Mouse (Mus musculus): ENCODE data around the gene Prkab1. TPM values are rescaled to one million over a fixed set of nuclear protein-coding genes. Genes with fewer than 3 reads are reported as not detected.

Prkab1 gene
- polyA plus RNA-seq, 1 experiment from 2014 or later: 60.1 TPM

- peak; percentile 10 for DNase-seq (ENCODE audit: low spot score)
These were observed 5.5 kb downstream of the Prkab1 start for GRCm38 (mm10) chr5:116018784-116019183.

DNA sequence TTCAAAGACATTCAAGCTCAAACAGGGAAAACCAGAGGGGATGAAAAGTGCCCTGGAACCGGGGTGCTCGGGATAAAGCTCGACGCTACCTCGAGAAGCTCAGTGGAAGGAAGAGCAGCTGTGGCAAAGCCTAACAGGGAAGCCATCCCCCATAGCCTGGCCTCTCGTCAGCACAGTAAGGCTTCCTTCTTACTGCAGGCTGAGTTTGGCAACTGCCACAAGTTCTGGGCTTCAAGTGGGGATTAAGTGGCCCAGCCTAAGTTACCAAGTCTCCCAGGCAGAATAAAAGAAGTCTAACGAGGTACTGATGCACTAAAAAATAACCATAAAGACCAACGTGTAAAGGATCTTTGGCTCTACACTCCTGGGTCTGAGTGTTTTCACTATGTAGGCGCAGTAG is 6.1 kb downstream of the Prkab1 start:
- DNase-seq (ENCODE audit: low spot score): no peak

GRCm38 (mm10) chr5:116017391-116017790 is 6.9 kb downstream of the Prkab1 start:
- no peak for DNase-seq (ENCODE audit: low spot score)

DNA sequence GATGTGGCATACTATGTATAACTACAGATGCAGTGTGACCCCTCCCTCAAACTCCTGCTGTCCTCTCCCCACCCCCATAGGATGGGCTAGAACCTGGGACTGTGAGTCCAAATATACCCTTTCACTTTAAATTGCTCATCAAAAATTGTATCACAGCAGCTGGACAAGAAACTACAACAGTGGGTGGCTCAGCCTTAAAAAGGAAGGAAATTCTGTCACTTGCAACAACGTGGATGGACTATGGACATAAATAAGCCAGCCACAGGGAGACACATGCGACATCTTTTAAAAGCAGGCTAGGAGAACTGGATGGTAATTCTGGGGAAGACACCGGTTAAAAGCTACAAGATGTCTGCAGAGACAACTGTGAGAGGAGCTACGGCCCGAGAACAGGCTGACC is 7.8 kb downstream of the Prkab1 start:
- DNase-seq (ENCODE audit: low spot score): no peak

GRCm38 (mm10) chr5:116014237-116014636 is 10.1 kb downstream of the Prkab1 start:
- no peak for DNase-seq (ENCODE audit: low spot score)

- no peak for DNase-seq (ENCODE audit: low spot score)
These were observed 10.5 kb downstream of the Prkab1 start for GRCm38 (mm10) chr5:116013821-116014220.

DNA sequence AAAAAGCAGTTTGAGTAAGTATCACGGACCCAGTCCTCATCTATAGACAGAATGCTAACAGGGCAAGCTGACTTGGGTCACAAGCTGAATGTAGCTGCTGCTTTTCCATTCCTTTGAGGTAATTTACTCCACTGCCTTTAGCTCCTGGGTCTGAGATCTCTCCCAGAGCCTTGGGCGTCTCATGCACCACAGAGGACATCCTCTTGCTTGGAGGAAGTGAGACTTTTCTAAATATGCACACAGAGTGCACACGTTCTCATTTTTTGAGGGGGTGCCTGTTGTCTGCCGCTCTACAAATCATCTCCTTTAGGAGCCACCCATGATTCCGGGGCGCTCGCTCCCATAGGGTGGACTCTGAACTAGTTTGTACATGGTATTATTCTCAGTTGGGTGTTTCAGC is 11.8 kb downstream of the Prkab1 start:
- no peak for DNase-seq (ENCODE audit: low spot score)

DNA sequence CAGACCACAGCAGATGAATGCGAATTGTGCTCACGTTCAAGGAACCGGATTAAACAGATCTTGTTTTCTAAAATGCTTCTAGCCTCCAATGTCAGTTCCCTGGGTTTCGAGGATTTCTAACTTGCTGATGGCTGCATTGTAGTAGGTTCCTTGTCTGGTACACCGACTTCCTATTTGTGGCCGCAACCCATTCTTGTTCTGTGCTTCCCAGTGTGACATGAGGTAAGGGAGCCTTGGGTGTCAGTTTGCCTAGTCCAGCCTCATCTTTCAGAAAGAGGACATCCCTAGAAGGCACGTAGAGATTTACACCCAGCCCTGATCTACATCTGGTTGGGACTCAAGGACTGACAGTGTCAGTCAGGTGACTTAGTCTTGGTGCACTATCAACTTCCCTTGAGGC is 12.6 kb downstream of the Prkab1 start:
- no peak for DNase-seq (ENCODE audit: low spot score)

GRCm38 (mm10) chr5:116009884-116010627 is 14.3 kb downstream of the Prkab1 start:
- no peak for DNase-seq (ENCODE audit: low spot score)

GRCm38 (mm10) chr5:116009091-116009851 is 15.0 kb downstream of the Prkab1 start:
- DNase-seq (ENCODE audit: low spot score): no peak

- no peak for DNase-seq (ENCODE audit: low spot score)
These were observed 16.6 kb downstream of the Prkab1 start for GRCm38 (mm10) chr5:116007723-116008122.

DNA sequence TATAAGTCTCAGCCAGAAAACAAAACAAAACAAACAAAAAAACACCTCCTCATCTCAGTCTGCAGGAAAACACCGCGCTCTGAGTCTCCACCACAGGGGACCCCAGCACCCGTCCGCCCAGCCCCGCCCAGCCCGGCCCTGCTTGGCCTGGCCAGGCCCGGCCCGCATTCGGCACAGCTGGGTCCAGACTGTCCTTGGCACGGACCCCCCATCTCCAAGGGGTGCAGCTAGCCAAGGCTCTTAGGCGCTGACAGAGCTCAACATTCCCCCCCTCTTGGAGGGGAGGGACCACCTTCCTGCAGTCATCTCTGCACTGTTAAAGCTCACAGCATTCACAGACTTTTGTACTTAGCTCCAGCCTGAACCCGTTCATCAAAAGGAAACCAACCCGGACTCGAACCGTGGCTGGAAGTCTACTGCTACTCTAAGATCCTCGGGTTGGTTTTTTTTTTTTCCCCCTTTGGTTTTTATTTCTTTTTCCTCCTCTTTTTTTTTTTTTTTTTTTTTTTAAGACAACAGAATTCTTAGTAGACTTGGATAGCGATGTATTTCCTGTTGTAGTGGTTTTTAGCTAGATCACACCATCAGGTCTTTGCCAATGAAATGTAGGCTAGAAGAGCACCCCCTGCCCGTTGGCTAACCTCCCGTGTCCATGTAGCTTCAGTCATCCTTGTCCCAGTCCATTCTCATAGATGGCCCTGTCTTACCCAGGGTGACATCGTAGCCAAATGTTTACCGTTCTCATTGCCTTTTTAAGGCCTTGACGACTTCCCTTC is 17.8 kb downstream of the Prkab1 start:
- no peak for DNase-seq (ENCODE audit: low spot score)

GRCm38 (mm10) chr5:116004271-116004670 is 20.0 kb downstream of the Prkab1 start:
- DNase-seq (ENCODE audit: low spot score): no peak

DNA sequence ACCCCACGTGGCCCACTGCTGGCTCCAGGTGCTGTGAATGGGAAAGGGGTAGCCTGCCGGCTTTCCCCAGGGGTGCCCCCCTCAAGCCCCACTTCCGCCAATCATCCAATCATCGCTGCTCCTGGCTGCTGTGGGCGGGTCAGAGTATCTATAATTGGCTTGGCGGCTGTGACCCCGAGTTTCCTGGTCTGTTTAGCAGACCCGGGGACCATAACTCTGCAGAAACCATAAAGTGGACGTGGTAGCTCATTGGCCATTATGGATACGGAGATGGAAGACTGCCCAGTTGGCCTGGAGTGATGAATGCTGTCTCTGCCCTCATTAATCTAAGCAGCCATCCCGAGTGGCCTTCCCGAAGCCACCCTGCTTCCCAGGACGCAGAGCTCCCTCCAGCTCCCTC is 20.5 kb downstream of the Prkab1 start:
- no peak for DNase-seq (ENCODE audit: low spot score)

DNA sequence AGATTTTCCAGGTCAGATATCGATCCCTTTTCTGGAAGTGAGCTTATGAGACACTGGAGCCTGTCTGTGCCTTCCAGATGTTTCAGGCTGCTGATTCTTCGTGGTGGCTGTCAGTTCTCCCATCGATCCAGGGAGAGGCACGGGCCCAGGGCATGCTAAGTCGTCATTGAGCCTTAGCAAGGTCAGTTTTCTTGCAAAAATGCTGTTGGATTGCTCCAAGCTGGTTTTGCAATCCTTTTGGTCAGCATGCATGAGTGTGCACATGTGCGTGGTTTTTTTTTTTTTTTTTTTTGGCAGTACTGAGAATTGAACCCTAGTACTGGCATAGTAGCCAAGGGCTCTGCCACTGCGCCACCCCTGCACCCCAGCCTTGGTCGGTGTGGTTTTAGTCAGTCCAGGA is 21.2 kb downstream of the Prkab1 start:
- no peak for DNase-seq (ENCODE audit: low spot score)

DNA sequence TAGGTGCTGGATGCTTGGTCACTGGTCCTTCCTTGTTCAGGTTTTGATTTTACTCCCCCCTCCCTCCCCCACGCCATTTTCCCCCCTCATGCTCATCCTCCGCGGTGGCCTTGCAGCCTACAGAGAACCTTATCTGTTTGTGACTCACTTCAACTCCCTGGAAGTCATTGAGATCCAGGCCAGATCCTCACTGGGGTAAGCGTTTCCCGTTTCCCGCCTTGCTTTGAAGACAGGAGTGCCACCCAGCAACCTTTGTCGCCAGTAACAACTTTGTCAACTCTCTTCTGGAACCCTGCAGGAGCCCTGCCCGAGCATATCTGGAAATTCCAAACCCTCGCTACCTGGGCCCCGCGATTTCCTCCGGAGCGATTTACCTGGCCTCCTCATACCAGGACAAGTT is 26.9 kb downstream of the Prkab1 start:
- no peak for DNase-seq (ENCODE audit: low spot score)

- DNase-seq (ENCODE audit: low spot score): no peak
These were observed 30.2 kb downstream of the Prkab1 start for GRCm38 (mm10) chr5:115994101-115994500.

- DNase-seq (ENCODE audit: low spot score): no peak
These were observed 32.6 kb downstream of the Prkab1 start for GRCm38 (mm10) chr5:115991717-115992116.

DNA sequence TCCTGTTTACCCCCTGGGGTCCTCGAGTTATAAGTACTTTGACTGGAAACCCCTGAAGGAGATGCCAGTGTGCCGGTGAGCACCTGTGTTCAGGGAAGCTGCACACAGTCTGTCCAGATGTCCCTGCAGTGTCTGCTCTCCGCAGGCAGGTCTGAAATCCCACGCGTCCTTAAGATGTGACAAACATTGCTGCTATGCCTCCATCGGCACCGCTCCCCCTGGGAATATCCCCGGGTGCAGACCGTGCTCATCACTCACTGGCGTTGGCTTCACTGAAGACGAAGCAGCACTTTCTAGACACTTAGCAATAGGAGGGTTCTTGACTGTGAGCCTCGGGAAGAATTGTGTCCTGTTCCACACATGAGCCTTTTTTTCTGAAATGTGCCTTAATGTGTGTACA is 37.0 kb downstream of the Prkab1 start:
- no peak for DNase-seq (ENCODE audit: low spot score)

- DNase-seq (ENCODE audit: low spot score): no peak
These were observed 39.2 kb downstream of the Prkab1 start for GRCm38 (mm10) chr5:115985101-115985500.

GRCm38 (mm10) chr5:115984392-115984791 is 39.9 kb downstream of the Prkab1 start:
- no peak for DNase-seq (ENCODE audit: low spot score)
